Mouse (Mus musculus) heart, embryonic 10.5 days (tissue): ENCODE measurements around the gene Nav3. TPM values are rescaled to one million over a fixed set of nuclear protein-coding genes. Genes with fewer than 3 reads are reported as not detected.
"Not testable (repeated sequence)": the region's sequence is repeated elsewhere in the genome, so short reads cannot be mapped to it uniquely, and the experiment has no call there.

Experiments used
- DNase-seq: peaks from one replicate; pipeline ENCODE4 v3.0.0-alpha.2; 2017; ENCODE audit warnings: low spot score
- H3K27ac ChIP-seq: fragments of 300-500 bp; sonication (generic); 2 replicates; pipeline ENCODE4 v1.5.1; 2016; ENCODE audit warnings: mild to moderate bottlenecking
- H3K27me3 ChIP-seq: fragments of 300-500 bp; sonication (generic); 2 replicates; pipeline ENCODE4 v1.6.1; 2016; ENCODE audit warnings: mild to moderate bottlenecking; ENCODE audit not compliant: poor library complexity, insufficient read depth, severe bottlenecking
- H3K36me3 ChIP-seq: fragments of 300-500 bp; sonication (generic); 2 replicates; pipeline ENCODE4 v1.6.1; 2016; ENCODE audit warnings: mild to moderate bottlenecking, moderate library complexity
- H3K4me1 ChIP-seq: fragments of 300-500 bp; sonication (generic); 2 replicates; pipeline ENCODE4 v1.6.1; 2016; ENCODE audit warnings: mild to moderate bottlenecking
- H3K4me3 ChIP-seq: fragments of 300-500 bp; sonication (generic); 2 replicates; pipeline ENCODE4 v1.5.1; 2016; ENCODE audit warnings: mild to moderate bottlenecking, moderate library complexity
- H3K9me3 ChIP-seq: fragments of 300-500 bp; sonication (generic); 2 replicates; pipeline ENCODE4 v1.6.1; 2016; ENCODE audit warnings: mild to moderate bottlenecking, moderate library complexity
- WGBS: fragments of 180-500 bp; shearing (Covaris S2); methylation state at CpG from one replicate; pipeline ENCODE4 v1.1.7; 2016; 5-methylcytosine and 5-hydroxymethylcytosine counted together
- polyA plus RNA-seq: library from polyadenylated mRNA; unstranded; fragments of >200 nt; fragmentation: Nextera tagmentation; extraction: Ambion mirVana; gene quantifications from 2 replicates; pipeline ENCODE4 v1.2.1, GENCODE M21; 2016

The Nav3 gene
- polyA plus RNA-seq, 1 experiment from 2014 or later, result 1.6 TPM

GRCm38 (mm10) chr10:110076575-110076974 is 379.4 kb downstream of the Nav3 start:
- Histone ChIP-seq H3K4me1 (no peaks in the 10 kb centered on the region), H3K4me3 (no peak overlapping the region), H3K36me3 (no peaks in the 10 kb centered on the region), H3K27ac (no peak overlapping the region), H3K9me3 (no peaks in the 10 kb centered on the region), H3K27me3 (no peaks in the 10 kb centered on the region)
- 73% methylated on average over 5 of the region's 5 CpGs for WGBS
- no peak for DNase-seq

- Histone ChIP-seq H3K4me1 (no peaks in the 10 kb centered on the region), H3K36me3 (no peaks in the 10 kb centered on the region), H3K9me3 (no peaks in the 10 kb centered on the region), H3K27ac (no peak overlapping the region), H3K27me3 (no peaks in the 10 kb centered on the region), H3K4me3 (no peak overlapping the region)
- DNase-seq, result no peak
- WGBS, result 64% methylated on average over 8 of the region's 8 CpGs
Observed at GRCm38 (mm10) chr10:110072355-110072754, 383.6 kb downstream of the Nav3 start.

DNA sequence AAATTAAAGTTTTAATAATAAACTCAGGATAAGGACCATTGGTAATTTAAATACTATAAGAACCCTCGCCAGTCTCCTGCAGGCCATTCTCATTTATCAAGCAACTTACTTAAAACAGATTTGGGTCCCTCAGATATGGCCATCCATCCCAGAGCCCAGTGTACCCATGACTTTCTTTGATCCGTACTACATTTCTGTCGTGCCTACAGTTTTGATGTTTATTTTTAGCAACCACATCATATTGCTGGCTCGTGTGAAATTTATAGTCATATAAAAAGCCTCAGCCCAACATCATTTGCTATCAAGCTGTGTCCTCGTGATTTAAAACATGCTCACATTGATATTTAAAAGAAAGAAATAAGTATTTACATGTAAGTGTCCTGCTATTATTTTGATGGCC is 394.8 kb downstream of the Nav3 start:
- Histone ChIP-seq H3K27me3 (no peaks in the 10 kb centered on the region), H3K4me1 (no peaks in the 10 kb centered on the region), H3K36me3 (no peaks in the 10 kb centered on the region), H3K4me3 (no peak overlapping the region), H3K9me3 (no peaks in the 10 kb centered on the region), H3K27ac (no peak overlapping the region)
- 81% methylated on average over 5 of the region's 5 CpGs for WGBS
- DNase-seq, result no peak

GRCm38 (mm10) chr10:110037547-110037946 is 418.5 kb downstream of the Nav3 start:
- Histone ChIP-seq H3K27ac (no peak overlapping the region), H3K9me3 (no peaks in the 10 kb centered on the region), H3K4me3 (no peak overlapping the region), H3K36me3 (no peaks in the 10 kb centered on the region), H3K27me3 (no peaks in the 10 kb centered on the region), H3K4me1 (no peaks in the 10 kb centered on the region)
- DNase-seq, result no peak
- WGBS, result 81% methylated on average over 4 of the region's 4 CpGs

DNA sequence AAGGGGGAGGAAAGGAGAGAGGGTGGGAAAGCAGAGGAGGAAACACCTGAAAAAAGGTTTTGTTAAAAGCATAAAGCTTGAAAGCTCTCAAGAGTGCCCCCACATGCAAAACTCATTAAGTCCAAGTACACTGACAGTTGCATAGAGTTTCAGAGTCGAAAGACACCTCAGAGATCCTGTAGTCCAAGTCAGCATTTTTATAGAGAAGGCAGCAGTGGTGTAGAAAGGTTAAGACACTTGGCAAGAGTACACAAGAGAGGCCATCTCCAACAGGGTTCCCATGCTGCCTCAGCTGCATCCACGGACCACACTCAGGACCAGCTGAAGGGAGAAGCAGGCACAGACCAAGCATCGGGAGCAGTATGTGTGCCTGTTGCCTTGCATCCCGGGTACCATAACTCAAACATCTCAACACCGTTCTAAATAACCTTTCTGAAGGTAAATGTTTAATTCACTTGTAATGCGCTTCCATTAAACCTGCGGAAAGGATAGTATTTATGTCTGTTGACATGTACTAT is 421.4 kb downstream of the Nav3 start:
- WGBS, result 86% methylated on average over 7 of the region's 7 CpGs
- Histone ChIP-seq H3K4me3 (no peak overlapping the region), H3K27me3 (no peaks in the 10 kb centered on the region), H3K4me1 (no peaks in the 10 kb centered on the region), H3K9me3 (no peaks in the 10 kb centered on the region), H3K27ac (no peak overlapping the region), H3K36me3 (no peaks in the 10 kb centered on the region)
- DNase-seq, result no peak

GRCm38 (mm10) chr10:110024897-110025296 is 431.1 kb downstream of the Nav3 start:
- WGBS, result 79% methylated on average over 2 of the region's 2 CpGs
- not testable (repeated sequence) for H3K4me3 ChIP-seq, H3K9me3 ChIP-seq, H3K36me3 ChIP-seq, H3K4me1 ChIP-seq, DNase-seq, H3K27me3 ChIP-seq, H3K27ac ChIP-seq

DNA sequence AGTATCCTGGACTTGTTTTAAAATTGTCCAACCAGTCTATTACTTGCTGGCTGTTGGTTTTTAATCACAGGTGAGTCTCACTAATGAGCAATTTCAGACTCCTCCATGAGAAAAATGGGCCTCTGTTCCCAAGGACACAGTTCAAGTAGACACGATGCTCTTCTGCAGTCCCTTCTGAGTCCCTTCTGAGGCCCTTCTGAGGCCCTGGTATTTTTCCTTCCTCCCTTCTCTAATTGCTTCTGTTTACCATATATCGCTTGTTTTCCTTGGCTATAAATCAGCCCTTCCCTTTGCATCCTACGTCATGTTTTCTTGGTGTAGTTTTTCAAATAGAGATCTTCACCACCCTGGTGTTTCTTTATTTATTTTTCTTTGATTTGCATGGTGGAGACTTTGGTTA is 433.9 kb downstream of the Nav3 start:
- H3K27me3 ChIP-seq, result no peaks in the 10 kb centered on the region

DNA sequence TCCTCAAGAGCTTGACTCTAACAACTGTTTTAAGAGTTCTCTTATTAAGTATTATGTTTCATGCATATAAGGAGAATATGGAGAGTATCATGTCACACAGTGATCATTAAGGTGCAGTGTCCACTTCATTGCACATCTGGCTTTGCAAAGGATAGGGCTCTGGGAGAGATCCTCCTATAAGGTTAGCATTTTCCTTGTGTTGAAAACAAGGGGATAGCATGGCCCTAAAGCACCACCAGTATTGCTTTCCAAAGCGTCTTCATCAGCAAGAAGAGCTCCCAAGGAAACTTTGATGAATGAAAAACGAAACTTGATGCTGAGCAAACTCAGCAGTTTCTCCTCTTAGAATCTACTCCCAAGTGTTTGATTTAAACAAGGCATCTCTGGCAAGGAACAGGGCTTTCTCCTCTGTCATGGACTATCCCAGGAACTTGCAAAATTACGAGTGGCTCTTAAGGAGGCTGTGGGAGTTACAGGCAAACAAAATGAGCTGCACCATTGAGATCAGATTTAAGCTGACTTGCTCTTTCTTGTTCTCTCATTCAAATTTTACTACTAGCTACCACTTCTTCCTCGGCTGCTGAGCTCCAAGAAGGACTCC is 436.6 kb downstream of the Nav3 start:
- Histone ChIP-seq H3K4me3 (no peak overlapping the region), H3K27me3 (no peaks in the 10 kb centered on the region), H3K4me1 (no peaks in the 10 kb centered on the region), H3K36me3 (no peaks in the 10 kb centered on the region), H3K9me3 (no peaks in the 10 kb centered on the region), H3K27ac (no peak overlapping the region)
- DNase-seq, result no peak
- WGBS, result 61% methylated on average over 4 of the region's 4 CpGs

More for the DNA sequence above, 433.9 kb downstream of the Nav3 start:
- 84% methylated on average over 3 of the region's 3 CpGs for WGBS
- no peak overlapping the region for H3K4me3 ChIP-seq
- H3K36me3 ChIP-seq, result no peaks in the 10 kb centered on the region
- no peaks in the 10 kb centered on the region for H3K9me3 ChIP-seq
- no peak for DNase-seq
- no peaks in the 10 kb centered on the region for H3K4me1 ChIP-seq
- no peak overlapping the region for H3K27ac ChIP-seq

DNA sequence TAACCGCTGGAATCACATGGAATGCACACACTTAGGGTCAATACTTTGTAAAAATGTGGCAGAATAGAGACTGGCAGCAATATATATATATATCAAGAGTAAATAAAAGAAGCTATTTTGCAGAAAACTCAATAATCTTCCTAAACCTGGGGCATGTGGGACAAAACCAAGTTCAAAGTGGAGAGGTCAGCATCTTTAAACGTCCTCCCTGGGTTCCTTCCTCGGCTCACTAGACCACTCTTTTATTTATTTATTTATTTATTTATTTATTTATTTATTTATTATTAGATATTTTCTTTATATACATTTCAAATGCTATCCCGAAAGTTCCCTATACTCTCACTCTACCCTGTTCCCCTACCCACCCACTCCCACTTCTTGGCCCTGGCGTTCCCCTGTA is 454.7 kb downstream of the Nav3 start:
- WGBS, result 82% methylated on average over 5 of the region's 5 CpGs
- H3K9me3 ChIP-seq, H3K4me3 ChIP-seq, H3K4me1 ChIP-seq, H3K27me3 ChIP-seq, H3K27ac ChIP-seq, DNase-seq, H3K36me3 ChIP-seq: not testable (repeated sequence)

DNA sequence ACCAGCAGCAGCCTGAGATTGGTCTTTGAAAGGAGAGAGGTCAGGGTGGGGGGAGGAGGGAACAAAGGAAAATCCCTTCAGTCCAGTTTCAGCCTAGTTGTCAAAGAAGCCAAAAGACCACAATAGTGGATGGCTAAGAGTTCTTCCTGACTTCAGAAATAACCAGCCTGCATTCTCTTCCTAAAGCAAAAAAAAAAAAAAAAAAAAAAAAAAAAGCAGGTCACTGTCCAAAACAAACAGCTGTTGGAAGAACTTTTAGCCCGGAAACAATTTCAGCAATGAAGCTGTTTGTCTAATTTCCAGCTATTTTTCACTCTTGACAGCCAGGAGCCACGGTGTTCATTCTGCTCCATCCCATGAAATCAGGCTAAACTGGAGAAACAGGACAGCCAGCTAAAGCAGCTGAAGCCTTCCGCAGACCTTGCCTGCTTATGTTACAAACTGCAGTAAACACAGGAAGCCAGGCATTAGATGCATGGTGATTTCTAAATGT is 455.2 kb downstream of the Nav3 start:
- no peak overlapping the region for H3K27ac ChIP-seq

GRCm38 (mm10) chr10:109999904-110000303 is 456.1 kb downstream of the Nav3 start:
- no peak for DNase-seq
- WGBS, result 85% methylated on average over 10 of the region's 10 CpGs
- Histone ChIP-seq H3K4me1 (no peaks in the 10 kb centered on the region), H3K36me3 (no peaks in the 10 kb centered on the region), H3K9me3 (no peaks in the 10 kb centered on the region), H3K27me3 (no peaks in the 10 kb centered on the region), H3K27ac (no peak overlapping the region), H3K4me3 (no peak overlapping the region)

More for the DNA sequence above, 455.2 kb downstream of the Nav3 start:
- H3K4me3 ChIP-seq, result no peak overlapping the region
- H3K4me1 ChIP-seq, result no peaks in the 10 kb centered on the region
- H3K27me3 ChIP-seq, result no peaks in the 10 kb centered on the region
- no peak for DNase-seq
- H3K36me3 ChIP-seq, result no peaks in the 10 kb centered on the region
- whole genome bisulfite sequencing, result 51% methylated on average over 3 of the region's 3 CpGs
- no peaks in the 10 kb centered on the region for H3K9me3 ChIP-seq

DNA sequence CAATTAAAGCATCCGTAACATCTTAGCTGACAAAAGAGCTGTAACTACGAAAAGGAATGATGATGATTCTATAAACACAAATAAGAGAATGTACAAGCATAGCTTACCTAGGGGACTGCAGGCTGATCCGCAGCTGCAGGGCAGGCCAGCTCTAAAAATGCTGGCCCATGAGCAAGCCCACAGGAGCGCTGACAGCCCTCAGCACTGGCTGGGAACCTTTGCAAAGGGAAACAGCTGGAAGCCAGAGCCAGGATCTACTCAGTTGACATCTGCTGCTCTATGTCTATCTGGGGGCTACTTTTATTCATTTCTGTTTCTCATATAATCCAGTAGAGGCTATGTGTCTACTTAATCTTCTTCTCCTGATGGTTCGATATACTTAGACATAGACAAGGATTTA is 461.7 kb downstream of the Nav3 start:
- Histone ChIP-seq H3K27me3 (no peaks in the 10 kb centered on the region), H3K36me3 (no peaks in the 10 kb centered on the region), H3K27ac (no peak overlapping the region), H3K9me3 (no peaks in the 10 kb centered on the region), H3K4me1 (no peaks in the 10 kb centered on the region), H3K4me3 (no peak overlapping the region)
- no peak for DNase-seq
- 76% methylated on average over 5 of the region's 5 CpGs for WGBS

GRCm38 (mm10) chr10:109985824-109986485 is 470.0 kb downstream of the Nav3 start:
- no peak overlapping the region for H3K27ac ChIP-seq
- H3K36me3 ChIP-seq, result no peaks in the 10 kb centered on the region
- no peaks in the 10 kb centered on the region for H3K9me3 ChIP-seq
- no peak for DNase-seq
- 64% methylated on average over 8 of the region's 8 CpGs for WGBS
- H3K4me3 ChIP-seq, result no peak overlapping the region
- no peaks in the 10 kb centered on the region for H3K27me3 ChIP-seq
- no peaks in the 10 kb centered on the region for H3K4me1 ChIP-seq
